Mouse (Mus musculus): ENCODE data around the gene Taf5l. TPM values are rescaled to one million over a fixed set of nuclear protein-coding genes. Genes with fewer than 3 reads are reported as not detected.

Gene Taf5l
- polyA plus RNA-seq, 1 experiment, result 18.9 TPM

- TF ChIP-seq POLR2A (IDR thresholded peaks at IDR 0.05; ENCODE audit: borderline replicate concordance, insufficient read depth, low read length), result no peak
- peak; percentile 100 for TF ChIP-seq CTCF (IDR thresholded peaks at IDR 0.05; ENCODE audit: borderline replicate concordance, insufficient read depth, low read depth, low read length)
- Histone ChIP-seq H3K4me1 (ENCODE audit: control insufficient read depth, insufficient read depth, low read length) (no peaks in the 10 kb centered on the region), H3K27me3 (ENCODE audit: control insufficient read depth, insufficient read depth, low read length) (no peaks in the 10 kb centered on the region), H3K27ac (ENCODE audit: insufficient read depth, low read length) (no peak overlapping the region), H3K4me3 (replicated peaks; ENCODE audit: insufficient read depth, low read depth, low read length) (no peak overlapping the region)
- peak; percentile 61 to 81 for DNase-seq
- 9% methylated on average over 3 of the region's 3 CpGs for WGBS
Measured at GRCm38 (mm10) chr8:124052110-124052509, 30.9 kb upstream of the Taf5l start.

- Histone ChIP-seq H3K4me3 (replicated peaks; ENCODE audit: insufficient read depth, low read depth, low read length) (no peak overlapping the region), H3K27me3 (ENCODE audit: control insufficient read depth, insufficient read depth, low read length) (no peaks in the 10 kb centered on the region), H3K27ac (ENCODE audit: insufficient read depth, low read length) (no peak overlapping the region), H3K4me1 (ENCODE audit: control insufficient read depth, insufficient read depth, low read length) (no peaks in the 10 kb centered on the region)
- TF ChIP-seq CTCF (IDR thresholded peaks at IDR 0.05; ENCODE audit: borderline replicate concordance, insufficient read depth, low read depth, low read length) (no peak), POLR2A (IDR thresholded peaks at IDR 0.05; ENCODE audit: borderline replicate concordance, insufficient read depth, low read length) (no peak)
- WGBS, result 84% methylated on average over 8 of the region's 8 CpGs
- no peak for DNase-seq
Measured at GRCm38 (mm10) chr8:124045856-124046255, 24.7 kb upstream of the Taf5l start.

GRCm38 (mm10) chr8:124044931-124045330 lies 23.7 kb upstream of the Taf5l start:
- H3K4me1 ChIP-seq (ENCODE audit: control insufficient read depth, insufficient read depth, low read length), result no peaks in the 10 kb centered on the region
- no peak for DNase-seq
- no peak for TF ChIP-seq POLR2A (IDR thresholded peaks at IDR 0.05; ENCODE audit: borderline replicate concordance, insufficient read depth, low read length)
- TF ChIP-seq CTCF (IDR thresholded peaks at IDR 0.05; ENCODE audit: borderline replicate concordance, insufficient read depth, low read depth, low read length), result no peak
- H3K27ac ChIP-seq (ENCODE audit: insufficient read depth, low read length), result no peak overlapping the region
- H3K4me3 ChIP-seq (replicated peaks; ENCODE audit: insufficient read depth, low read depth, low read length), result no peak overlapping the region
- no peaks in the 10 kb centered on the region for H3K27me3 ChIP-seq (ENCODE audit: control insufficient read depth, insufficient read depth, low read length)
- WGBS, result 96% methylated on average over 12 of the region's 12 CpGs

- Histone ChIP-seq H3K4me1 (ENCODE audit: control insufficient read depth, insufficient read depth, low read length) (no peaks in the 10 kb centered on the region), H3K27ac (ENCODE audit: insufficient read depth, low read length) (no peak overlapping the region), H3K27me3 (ENCODE audit: control insufficient read depth, insufficient read depth, low read length) (no peaks in the 10 kb centered on the region), H3K4me3 (replicated peaks; ENCODE audit: insufficient read depth, low read depth, low read length) (no peak overlapping the region)
- WGBS, result 94% methylated on average over 5 of the region's 5 CpGs
- no peak for DNase-seq
- TF ChIP-seq POLR2A (IDR thresholded peaks at IDR 0.05; ENCODE audit: borderline replicate concordance, insufficient read depth, low read length) (no peak), CTCF (IDR thresholded peaks at IDR 0.05; ENCODE audit: borderline replicate concordance, insufficient read depth, low read depth, low read length) (no peak)
Measured at GRCm38 (mm10) chr8:124044421-124044820, 23.2 kb upstream of the Taf5l start.

- WGBS, result 69% methylated on average over 1 of the region's 1 CpGs
- DNase-seq, result no peak
- no peak for TF ChIP-seq POLR2A (IDR thresholded peaks at IDR 0.05; ENCODE audit: borderline replicate concordance, insufficient read depth, low read length)
- no peak for TF ChIP-seq CTCF (IDR thresholded peaks at IDR 0.05; ENCODE audit: borderline replicate concordance, insufficient read depth, low read depth, low read length)
- Histone ChIP-seq H3K27ac (ENCODE audit: insufficient read depth, low read length) (no peak overlapping the region), H3K4me3 (replicated peaks; ENCODE audit: insufficient read depth, low read depth, low read length) (no peak overlapping the region), H3K4me1 (ENCODE audit: control insufficient read depth, insufficient read depth, low read length) (no peaks in the 10 kb centered on the region), H3K27me3 (ENCODE audit: control insufficient read depth, insufficient read depth, low read length) (no peaks in the 10 kb centered on the region)
Measured at GRCm38 (mm10) chr8:124042201-124042600, 21.0 kb upstream of the Taf5l start.

GRCm38 (mm10) chr8:124039351-124039750 lies 18.2 kb upstream of the Taf5l start:
- no peaks in the 10 kb centered on the region for H3K27me3 ChIP-seq (ENCODE audit: control insufficient read depth, insufficient read depth, low read length)
- TF ChIP-seq POLR2A (IDR thresholded peaks at IDR 0.05; ENCODE audit: borderline replicate concordance, insufficient read depth, low read length), result no peak
- H3K27ac ChIP-seq (ENCODE audit: insufficient read depth, low read length), result no peak overlapping the region
- WGBS, result 81% methylated on average over 4 of the region's 4 CpGs
- no peak overlapping the region for H3K4me3 ChIP-seq (replicated peaks; ENCODE audit: insufficient read depth, low read depth, low read length)
- no peak for DNase-seq
- H3K4me1 ChIP-seq (ENCODE audit: control insufficient read depth, insufficient read depth, low read length), result no peaks in the 10 kb centered on the region

- Histone ChIP-seq H3K4me3 (replicated peaks; ENCODE audit: insufficient read depth, low read depth, low read length) (no peak overlapping the region), H3K27ac (ENCODE audit: insufficient read depth, low read length) (no peak overlapping the region), H3K27me3 (ENCODE audit: control insufficient read depth, insufficient read depth, low read length) (no peaks in the 10 kb centered on the region), H3K4me1 (ENCODE audit: control insufficient read depth, insufficient read depth, low read length) (no peaks in the 10 kb centered on the region)
- DNase-seq, result no peak
- WGBS, result 90% methylated on average over 7 of the region's 7 CpGs
- no peak for TF ChIP-seq CTCF (IDR thresholded peaks at IDR 0.05; ENCODE audit: borderline replicate concordance, insufficient read depth, low read depth, low read length)
- TF ChIP-seq POLR2A (IDR thresholded peaks at IDR 0.05; ENCODE audit: borderline replicate concordance, insufficient read depth, low read length), result no peak
Measured at GRCm38 (mm10) chr8:124038121-124038520, 16.9 kb upstream of the Taf5l start.

- Histone ChIP-seq H3K27ac (ENCODE audit: insufficient read depth, low read length) (no peak overlapping the region), H3K4me1 (ENCODE audit: control insufficient read depth, insufficient read depth, low read length) (peaks cover 3% of the 10 kb centered on the region), H3K27me3 (ENCODE audit: control insufficient read depth, insufficient read depth, low read length) (no peaks in the 10 kb centered on the region), H3K4me3 (replicated peaks; ENCODE audit: insufficient read depth, low read depth, low read length) (no peak overlapping the region)
- DNase-seq, result no peak
- 48% methylated on average over 5 of the region's 5 CpGs for WGBS
- TF ChIP-seq CTCF (IDR thresholded peaks at IDR 0.05; ENCODE audit: borderline replicate concordance, insufficient read depth, low read depth, low read length) (no peak), POLR2A (IDR thresholded peaks at IDR 0.05; ENCODE audit: borderline replicate concordance, insufficient read depth, low read length) (no peak)
Measured at GRCm38 (mm10) chr8:124033400-124033799, 12.2 kb upstream of the Taf5l start.
